Mouse (Mus musculus) bone marrow, adult 2 months (tissue): ENCODE measurements around the gene Gm960.

Experiments
- CTCF ChIP-seq: fragments of 200-500 bp; IDR thresholded peaks from 2 replicates; pipeline ENCODE4 v1.5.1; 2011; ENCODE audit warnings: low read length, control low read depth; ENCODE audit not compliant: control insufficient read depth, insufficient read depth
- POLR2A ChIP-seq: fragments of 200-500 bp; IDR thresholded peaks from 2 replicates; pipeline ENCODE4 v1.6.1; 2011; ENCODE audit warnings: low read depth, mild to moderate bottlenecking, control low read depth, low read length, borderline replicate concordance; ENCODE audit not compliant: control insufficient read depth

GRCm38 (mm10) chr19:4713886-4714285 lies 15.4 kb upstream of the Gm960 start:
- TF ChIP-seq POLR2A (no peak), CTCF (no peak)
